ENCODE assay signal across 27 mouse cellular contexts in the genomic region with DNA sequence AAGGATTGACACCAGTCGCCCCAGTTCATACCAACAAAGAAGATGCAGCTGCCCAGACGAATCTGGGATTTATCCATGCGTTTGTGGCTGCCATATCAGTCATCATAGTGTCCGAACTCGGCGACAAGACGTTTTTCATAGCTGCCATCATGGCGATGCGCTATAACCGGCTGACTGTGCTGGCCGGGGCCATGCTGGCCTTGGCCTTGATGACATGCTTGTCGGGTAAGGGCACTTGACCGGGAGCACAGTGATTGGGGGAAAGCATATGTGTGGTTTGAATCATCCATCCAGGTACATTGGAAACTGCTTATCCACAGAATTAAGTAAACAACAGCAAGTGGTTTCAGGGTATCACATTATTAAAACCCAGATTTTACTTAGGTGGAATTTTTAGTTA. TPM values are rescaled to one million over a fixed set of nuclear protein-coding genes. Genes with fewer than 3 reads are reported as not detected.
A peak's percentile ranks its signal among the peaks of the same experiment; 100 is the strongest.
DNase-seq lines count a peak whose midpoint lies in the region; ATAC-seq lines count a peak whose summit lies in the region.
"Had no signal": no experiment of that assay in that cellular context is flagged by ENCODE, and none has a peak within 500 bp of the region (broad histone marks: within the 10 kb centered on the region; RNA-seq: fewer than 3 reads in every experiment).

No protein-coding gene starts in this region.

- H3K9ac ChIP-seq in midbrain, embryonic 11.5 days (ENCODE audit: low read length): no peak overlapping the region
- no peak overlapping the region for H3K9ac ChIP-seq in midbrain, embryonic 15.5 days
- H3K9ac ChIP-seq: embryonic facial prominence, embryonic 13.5 days; embryonic facial prominence, embryonic 15.5 days; forebrain, embryonic 13.5 days; forebrain, embryonic 15.5 days; forebrain, postnatal 0 days had no signal

- DNase-seq in adrenal gland, adult (ENCODE audit: inconsistent age in 2 of 2, low spot score in 1 of 2): peak; percentile 38 to 68
- DNase-seq in adrenal gland, postnatal 4 days (ENCODE audit: low spot score in 2 of 2): no peak
- DNase-seq in midbrain, embryonic 11.5 days (ENCODE audit: low spot score, missing footprints): peak; percentile 64
- DNase-seq in adrenal gland, postnatal 14 days: peak; percentile 45
- peak; percentile 52 to 60 for DNase-seq in adrenal gland, postnatal 36 days
- no peak for DNase-seq in forebrain, embryonic 10.5 days (ENCODE audit: extremely low spot score, low spot score)
- DNase-seq in spleen, postnatal 10 days (ENCODE audit: low spot score in 2 of 2): no peak
- DNase-seq: B cell, adult 2 months; cerebellum, adult 11 months; cerebellum, adult 18-20 months; cerebellum, adult 8-10 months; cerebellum, adult 9-11 months; cerebellum, postnatal 14 days; cerebellum, postnatal 36 days; embryo, embryonic 11 days; forebrain, postnatal 0 days had no signal

- WGBS in midbrain, embryonic 11.5 days: 95% methylated on average over 13 of the region's 13 CpGs
- 95% methylated on average over 13 of the region's 13 CpGs for WGBS in midbrain, embryonic 15.5 days
- WGBS in forebrain, embryonic 10.5 days: 96% methylated on average over 13 of the region's 13 CpGs

- no peak overlapping the region for H3K4me3 ChIP-seq in midbrain, embryonic 11.5 days (ENCODE audit: low read depth, low read length)
- H3K4me3 ChIP-seq in midbrain, embryonic 15.5 days: no peak overlapping the region
- H3K4me3 ChIP-seq in forebrain, embryonic 10.5 days: no peak overlapping the region
- H3K4me3 ChIP-seq: embryonic facial prominence, embryonic 13.5 days; embryonic facial prominence, embryonic 15.5 days; erythroblast, embryonic 14.5 days; forebrain, embryonic 13.5 days; forebrain, embryonic 15.5 days had no signal

- H3K27ac ChIP-seq in midbrain, embryonic 11.5 days (ENCODE audit: low read depth, low read length): no peak overlapping the region
- no peak overlapping the region for H3K27ac ChIP-seq in midbrain, embryonic 15.5 days
- H3K27ac ChIP-seq in forebrain, embryonic 10.5 days: no peak overlapping the region
- H3K27ac ChIP-seq: embryonic facial prominence, embryonic 13.5 days; embryonic facial prominence, embryonic 15.5 days; forebrain, embryonic 13.5 days; forebrain, embryonic 15.5 days had no signal

- no peaks in the 10 kb centered on the region for H3K27me3 ChIP-seq in midbrain, embryonic 11.5 days (ENCODE audit: control insufficient read depth, insufficient read depth, low read length)
- no peaks in the 10 kb centered on the region for H3K27me3 ChIP-seq in midbrain, embryonic 15.5 days (replicated peaks)
- H3K27me3 ChIP-seq in forebrain, embryonic 10.5 days (ENCODE audit: poor library complexity, severe bottlenecking): no peaks in the 10 kb centered on the region
- H3K27me3 ChIP-seq: CH12.LX; embryonic facial prominence, embryonic 13.5 days; embryonic facial prominence, embryonic 15.5 days; forebrain, embryonic 13.5 days; forebrain, embryonic 15.5 days; Patski had no signal

- no peaks in the 10 kb centered on the region for H3K9me3 ChIP-seq in midbrain, embryonic 11.5 days (ENCODE audit: control insufficient read depth, low read length)
- no peaks in the 10 kb centered on the region for H3K9me3 ChIP-seq in midbrain, embryonic 15.5 days
- H3K9me3 ChIP-seq in forebrain, embryonic 10.5 days: no peaks in the 10 kb centered on the region
- H3K9me3 ChIP-seq: embryonic facial prominence, embryonic 13.5 days; embryonic facial prominence, embryonic 15.5 days; forebrain, embryonic 13.5 days; forebrain, embryonic 15.5 days; G1E had no signal

- H3K4me1 ChIP-seq in midbrain, embryonic 11.5 days (ENCODE audit: control insufficient read depth, insufficient read depth, low read length): no peaks in the 10 kb centered on the region
- no peaks in the 10 kb centered on the region for H3K4me1 ChIP-seq in midbrain, embryonic 15.5 days
- no peaks in the 10 kb centered on the region for H3K4me1 ChIP-seq in forebrain, embryonic 10.5 days
- H3K4me1 ChIP-seq: embryonic facial prominence, embryonic 13.5 days; forebrain, embryonic 13.5 days; forebrain, embryonic 15.5 days had no signal

- peaks cover 11% of the 10 kb centered on the region for H3K36me3 ChIP-seq in midbrain, embryonic 11.5 days (ENCODE audit: control insufficient read depth, insufficient read depth, low read length)
- peaks cover 9% of the 10 kb centered on the region; the same call in 1 of the 2 replicates for H3K36me3 ChIP-seq in midbrain, embryonic 15.5 days (replicated peaks)
- H3K36me3 ChIP-seq in forebrain, embryonic 10.5 days (replicated peaks): peaks cover 95% of the 10 kb centered on the region

- H3K4me2 ChIP-seq in midbrain, embryonic 11.5 days: no peak overlapping the region
- H3K4me2 ChIP-seq in midbrain, embryonic 15.5 days: no peak overlapping the region
- H3K4me2 ChIP-seq: embryonic facial prominence, embryonic 13.5 days; embryonic facial prominence, embryonic 15.5 days; forebrain, embryonic 13.5 days; forebrain, embryonic 15.5 days had no signal

- no peak for ATAC-seq in midbrain, embryonic 11.5 days (ENCODE audit: low FRiP score)
- ATAC-seq in midbrain, embryonic 15.5 days (replicated peaks): no peak
- ATAC-seq: activated CD4-positive, CD25-positive, alpha-beta regulatory T cell, adult 4 months; CD4-positive, CD25-positive, alpha-beta regulatory T cell, adult 4 months; forebrain, embryonic 13.5 days; forebrain, embryonic 15.5 days; forebrain, postnatal 0 days; Patski had no signal

RNA-seq across cellular contexts. Expression of a gene that starts 15.7 kb away (rescaled TPM):
- total RNA-seq in adrenal gland, postnatal 4 days (2021): 10 to 100 TPM; 68.4 to 68.7 TPM
- 100 and 102 TPM in 2 replicates for polyA plus RNA-seq in midbrain, embryonic 11.5 days (2014; fragmentation: Nextera tagmentation; extraction: Ambion mirVana)
- polyA plus RNA-seq in midbrain, embryonic 15.5 days (2015; fragmentation: Nextera tagmentation; extraction: Ambion mirVana): 42.2 and 43.0 TPM in 2 replicates
- 39.0 and 46.6 TPM in 2 replicates for total RNA-seq in adrenal gland, postnatal 14 days (2021)
- 10 to 100 TPM; 41.6 to 46.2 TPM for total RNA-seq in adrenal gland, postnatal 36 days (2021)
- polyA plus RNA-seq in forebrain, embryonic 10.5 days (2016; fragmentation: Nextera tagmentation; extraction: Ambion mirVana): 65.7 and 79.4 TPM in 2 replicates

RNA-seq across cellular contexts. Expression of a gene that starts 59.3 kb away (rescaled TPM):
- 10 to 100 TPM; 31.3 to 33.9 TPM for total RNA-seq in adrenal gland, postnatal 4 days (2021)
- 14.2 and 14.7 TPM in 2 replicates for polyA plus RNA-seq in midbrain, embryonic 11.5 days (2014; fragmentation: Nextera tagmentation; extraction: Ambion mirVana)
- polyA plus RNA-seq in midbrain, embryonic 15.5 days (2015; fragmentation: Nextera tagmentation; extraction: Ambion mirVana): 15.5 and 17.8 TPM in 2 replicates
- 21.4 and 26.5 TPM in 2 replicates for total RNA-seq in adrenal gland, postnatal 14 days (2021)
- 10 to 100 TPM; 23.6 to 33.3 TPM for total RNA-seq in adrenal gland, postnatal 36 days (2021)
- polyA plus RNA-seq in forebrain, embryonic 10.5 days (2016; fragmentation: Nextera tagmentation; extraction: Ambion mirVana): 22.8 and 22.9 TPM in 2 replicates

Comparison
In these comparisons a context has a peak if more than half of its experiments do, and no peak if none do; other contexts are left out.
1. DNase-seq: peak in adrenal gland, adult (2 of 2), midbrain, embryonic 11.5 days (single experiment), adrenal gland, postnatal 14 days (single experiment) and adrenal gland, postnatal 36 days (2 of 2); none in adrenal gland, postnatal 4 days (0 of 2), forebrain, embryonic 10.5 days (single experiment) and spleen, postnatal 10 days (0 of 2).